Mouse (Mus musculus): ENCODE measurements at regions not wholly inside any gene's neighbourhood (a gene's known extent, or its start where the extent isn't known, plus 50 kb on each side); places are given as distances from the start of the nearest gene placed in this dataset.
A peak's percentile ranks its signal among the peaks of the same experiment; 100 is the strongest.

- Histone ChIP-seq H3K9me3 (replicated peaks) (no peaks in the 10 kb centered on the region), H3K36me3 (no peaks in the 10 kb centered on the region), H3K27me3 (no peaks in the 10 kb centered on the region), H3K4me3 (no peak overlapping the region), H3K27ac (no peak overlapping the region), H3K4me2 (no peak overlapping the region), H3K9ac (no peak overlapping the region), H3K4me1 (replicated peaks) (no peaks in the 10 kb centered on the region)
- WGBS: 15% methylated on average over 4 of the region's 4 CpGs
- no peak for ATAC-seq (replicated peaks; ENCODE audit: insufficient number of reproducible peaks, insufficient read depth, low FRiP score, low read depth)
Observed at GRCm38 (mm10) chr3:133776013-133776412, 231.1 kb upstream of the Tet2 start.

DNA sequence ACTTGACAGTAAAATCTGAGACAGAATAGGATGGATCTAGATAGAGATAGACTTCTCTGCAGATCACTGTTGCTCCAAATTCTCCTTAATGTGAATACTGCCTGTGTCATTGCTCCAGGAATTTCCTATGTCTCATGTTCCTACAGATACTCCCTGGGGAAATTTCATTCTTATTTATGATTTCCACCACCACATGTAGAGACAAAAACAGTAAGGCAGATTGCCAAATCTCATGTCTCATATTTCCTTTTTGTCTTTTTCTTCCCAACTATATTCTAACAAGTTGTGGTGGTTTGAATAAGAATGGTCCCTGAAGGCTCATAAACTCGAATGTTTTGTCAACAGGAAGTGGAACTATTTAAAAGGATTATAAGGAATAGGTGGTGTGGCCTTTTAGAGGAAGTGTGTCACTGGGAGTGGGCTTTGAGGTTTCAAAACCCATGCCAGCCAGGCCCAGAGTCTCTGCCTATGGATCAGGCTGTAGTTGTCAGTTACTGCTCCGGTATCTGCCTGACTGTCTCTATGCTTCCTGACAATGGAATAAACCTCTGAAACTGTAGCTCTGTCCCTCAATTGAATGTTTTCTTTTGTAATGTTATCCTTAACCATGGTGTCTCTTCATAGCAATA, 234.3 kb upstream of the Tet2 start:
- H3K36me3 ChIP-seq: no peaks in the 10 kb centered on the region
- no peak overlapping the region for H3K9ac ChIP-seq
- no peaks in the 10 kb centered on the region for H3K27me3 ChIP-seq
- 64% methylated on average over 2 of the region's 2 CpGs for WGBS
- no peak overlapping the region for H3K4me2 ChIP-seq
- H3K4me3 ChIP-seq: no peak overlapping the region
- H3K27ac ChIP-seq: no peak overlapping the region
- H3K9me3 ChIP-seq (replicated peaks): no peaks in the 10 kb centered on the region
- ATAC-seq (replicated peaks; ENCODE audit: insufficient number of reproducible peaks, insufficient read depth, low FRiP score, low read depth): no peak
- H3K4me1 ChIP-seq (replicated peaks): no peaks in the 10 kb centered on the region

- no peak for ATAC-seq (replicated peaks; ENCODE audit: insufficient number of reproducible peaks, insufficient read depth, low FRiP score, low read depth)
- no peak overlapping the region for H3K27ac ChIP-seq
- no peaks in the 10 kb centered on the region for H3K36me3 ChIP-seq
- H3K9ac ChIP-seq: no peak overlapping the region
- no peak overlapping the region for H3K4me3 ChIP-seq
- H3K4me2 ChIP-seq: no peak overlapping the region
- no peaks in the 10 kb centered on the region for H3K4me1 ChIP-seq (replicated peaks)
- 83% methylated on average over 1 of the region's 1 CpGs for WGBS
- H3K27me3 ChIP-seq: no peaks in the 10 kb centered on the region
- no peaks in the 10 kb centered on the region for H3K9me3 ChIP-seq (replicated peaks)
Observed at GRCm38 (mm10) chr3:133783060-133783459, 238.1 kb upstream of the Tet2 start.

DNA sequence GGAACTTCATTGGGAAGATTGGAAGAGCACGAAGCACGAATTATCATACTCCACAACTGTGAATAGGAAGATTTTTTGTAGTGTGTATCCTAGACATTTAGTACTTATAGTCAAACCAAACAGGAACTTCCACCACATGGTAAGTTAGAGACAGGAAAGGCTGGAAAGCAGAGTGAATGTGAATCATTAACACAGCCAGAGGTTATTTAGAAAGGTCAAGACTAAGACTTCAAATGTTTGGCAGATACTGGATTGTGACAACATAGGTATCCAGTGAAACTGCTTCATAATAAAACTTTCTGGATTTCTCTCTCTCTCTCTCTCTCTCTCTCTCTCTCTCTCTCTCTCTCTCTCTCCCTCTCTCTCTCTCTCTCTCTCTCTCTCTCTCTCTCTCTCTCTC, 246.4 kb upstream of the Tet2 start:
- H3K27ac ChIP-seq: no peak overlapping the region
- no peak overlapping the region for H3K4me3 ChIP-seq
- WGBS: 93% methylated on average over 2 of the region's 2 CpGs
- H3K27me3 ChIP-seq: no peaks in the 10 kb centered on the region
- no peaks in the 10 kb centered on the region for H3K9me3 ChIP-seq (replicated peaks)
- H3K36me3 ChIP-seq: no peaks in the 10 kb centered on the region
- H3K9ac ChIP-seq: no peak overlapping the region
- H3K4me2 ChIP-seq: no peak overlapping the region
- no peak for ATAC-seq (replicated peaks; ENCODE audit: insufficient number of reproducible peaks, insufficient read depth, low FRiP score, low read depth)
- H3K4me1 ChIP-seq (replicated peaks): no peaks in the 10 kb centered on the region

GRCm38 (mm10) chr3:133809007-133809552, 264.1 kb upstream of the Tet2 start:
- Histone ChIP-seq H3K27ac (no peak overlapping the region), H3K4me3 (no peak overlapping the region), H3K4me1 (replicated peaks) (no peaks in the 10 kb centered on the region), H3K27me3 (no peaks in the 10 kb centered on the region), H3K9ac (no peak overlapping the region), H3K36me3 (no peaks in the 10 kb centered on the region), H3K4me2 (no peak overlapping the region), H3K9me3 (replicated peaks) (no peaks in the 10 kb centered on the region)
- WGBS: 70% methylated on average over 1 of the region's 1 CpGs
- ATAC-seq (replicated peaks; ENCODE audit: insufficient number of reproducible peaks, insufficient read depth, low FRiP score, low read depth): no peak

- Histone ChIP-seq H3K9ac (no peak overlapping the region), H3K4me3 (no peak overlapping the region), H3K9me3 (replicated peaks) (no peaks in the 10 kb centered on the region), H3K4me1 (replicated peaks) (no peaks in the 10 kb centered on the region), H3K27me3 (no peaks in the 10 kb centered on the region), H3K36me3 (no peaks in the 10 kb centered on the region), H3K27ac (no peak overlapping the region), H3K4me2 (no peak overlapping the region)
- ATAC-seq (replicated peaks; ENCODE audit: insufficient number of reproducible peaks, insufficient read depth, low FRiP score, low read depth): no peak
- 69% methylated on average over 4 of the region's 4 CpGs for WGBS
Observed at GRCm38 (mm10) chr3:133818966-133819700, 274.2 kb upstream of the Tet2 start.

GRCm38 (mm10) chr3:133833739-133834391, 288.9 kb upstream of the Tet2 start:
- WGBS: 83% methylated on average over 2 of the region's 2 CpGs
- H3K9ac ChIP-seq: no peak overlapping the region

GRCm38 (mm10) chr3:133834459-133834858, 289.5 kb upstream of the Tet2 start:
- Histone ChIP-seq H3K4me3 (no peak overlapping the region), H3K4me1 (replicated peaks) (no peaks in the 10 kb centered on the region), H3K36me3 (no peaks in the 10 kb centered on the region), H3K9me3 (replicated peaks) (no peaks in the 10 kb centered on the region), H3K27ac (no peak overlapping the region), H3K4me2 (no peak overlapping the region), H3K9ac (no peak overlapping the region), H3K27me3 (no peaks in the 10 kb centered on the region)
- ATAC-seq (replicated peaks; ENCODE audit: insufficient number of reproducible peaks, insufficient read depth, low FRiP score, low read depth): no peak
- 81% methylated on average over 3 of the region's 3 CpGs for WGBS

More at GRCm38 (mm10) chr3:133833739-133834391, 288.9 kb upstream of the Tet2 start:
- Histone ChIP-seq H3K4me1 (replicated peaks) (no peaks in the 10 kb centered on the region), H3K27ac (no peak overlapping the region), H3K4me2 (no peak overlapping the region), H3K36me3 (no peaks in the 10 kb centered on the region), H3K4me3 (no peak overlapping the region), H3K27me3 (no peaks in the 10 kb centered on the region), H3K9me3 (replicated peaks) (no peaks in the 10 kb centered on the region)
- no peak for ATAC-seq (replicated peaks; ENCODE audit: insufficient number of reproducible peaks, insufficient read depth, low FRiP score, low read depth)

DNA sequence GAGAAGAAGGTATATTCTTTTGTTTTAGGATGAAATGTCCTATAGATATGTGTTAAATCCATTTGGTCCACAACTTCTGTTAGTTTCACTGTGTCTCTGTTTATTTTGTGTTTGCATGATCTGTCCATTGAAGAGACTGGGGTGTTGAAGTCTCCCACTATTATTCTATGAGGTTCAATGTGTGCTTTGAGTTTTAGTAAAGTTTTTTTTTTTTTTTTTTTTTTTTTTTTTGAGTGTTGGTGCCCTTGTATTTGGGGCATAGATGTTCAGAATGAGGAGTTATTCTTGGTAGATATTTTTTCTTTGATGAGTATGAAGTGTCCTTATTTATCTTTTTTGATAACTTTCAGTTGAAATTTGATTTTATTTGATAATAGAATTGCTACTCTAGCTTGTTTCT, 301.4 kb upstream of the Tet2 start:
- H3K4me2 ChIP-seq: no peak overlapping the region
- ATAC-seq (replicated peaks; ENCODE audit: insufficient number of reproducible peaks, insufficient read depth, low FRiP score, low read depth): no peak
- H3K9me3 ChIP-seq (replicated peaks): no peaks in the 10 kb centered on the region
- no peaks in the 10 kb centered on the region for H3K27me3 ChIP-seq
- no peak overlapping the region for H3K27ac ChIP-seq
- no peaks in the 10 kb centered on the region for H3K4me1 ChIP-seq (replicated peaks)
- H3K4me3 ChIP-seq: no peak overlapping the region
- no peak overlapping the region for H3K9ac ChIP-seq
- H3K36me3 ChIP-seq: no peaks in the 10 kb centered on the region

GRCm38 (mm10) chr3:133874383-133874782, 329.4 kb upstream of the Tet2 start:
- Histone ChIP-seq H3K9me3 (replicated peaks) (no peaks in the 10 kb centered on the region), H3K4me3 (no peak overlapping the region), H3K9ac (no peak overlapping the region), H3K4me2 (no peak overlapping the region), H3K27me3 (no peaks in the 10 kb centered on the region), H3K36me3 (no peaks in the 10 kb centered on the region), H3K27ac (no peak overlapping the region), H3K4me1 (replicated peaks) (peaks cover 12% of the 10 kb centered on the region)
- no peak for ATAC-seq (replicated peaks; ENCODE audit: insufficient number of reproducible peaks, insufficient read depth, low FRiP score, low read depth)
- WGBS: 77% methylated on average over 2 of the region's 2 CpGs

DNA sequence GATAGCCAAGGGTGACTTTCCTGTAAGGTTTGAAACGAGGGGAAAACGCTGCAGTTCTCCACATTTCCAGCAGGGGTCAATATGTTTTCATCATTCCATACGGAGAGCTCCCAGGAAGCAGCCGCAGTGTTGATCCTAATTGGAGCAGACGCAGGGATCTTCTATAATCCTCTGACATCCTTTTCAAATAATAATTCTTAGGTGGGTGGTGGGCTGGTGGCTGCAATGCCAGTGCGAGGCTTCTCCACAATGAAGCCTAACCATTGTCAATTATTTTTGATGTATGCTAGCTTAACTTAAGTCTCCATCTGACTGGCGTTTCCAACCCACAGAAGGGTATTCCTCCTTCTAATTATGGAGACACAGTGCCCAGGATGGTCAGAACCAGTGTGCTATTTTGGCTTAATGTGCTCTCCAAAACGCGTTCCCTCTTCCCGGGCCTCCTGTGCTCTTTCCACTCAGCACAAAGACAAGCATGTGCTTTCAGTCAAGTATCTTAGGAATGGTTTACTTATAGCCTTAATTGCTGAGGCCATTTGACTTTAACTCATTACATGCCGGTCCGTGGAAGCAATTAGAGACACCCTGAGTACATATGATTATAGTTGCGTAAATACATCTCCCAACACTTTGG, 331.6 kb upstream of the Tet2 start:
- Histone ChIP-seq H3K9ac (no peak overlapping the region), H3K27me3 (no peaks in the 10 kb centered on the region), H3K36me3 (no peaks in the 10 kb centered on the region), H3K4me1 (replicated peaks) (peaks cover 12% of the 10 kb centered on the region), H3K4me3 (peak overlapping the region; percentile 19; the same call in 1 of the 2 replicates), H3K9me3 (replicated peaks) (no peaks in the 10 kb centered on the region), H3K27ac (peak overlapping the region; percentile 58), H3K4me2 (peak overlapping the region; percentile 54)
- ATAC-seq (replicated peaks; ENCODE audit: insufficient number of reproducible peaks, insufficient read depth, low FRiP score, low read depth): peak; percentile 50
- WGBS: 16% methylated on average over 13 of the region's 13 CpGs

All from heart, embryonic 15.5 days (tissue).